Mouse (Mus musculus): Measurements from ENCODE around the gene Rpl5. TPM values are rescaled to one million over a fixed set of nuclear protein-coding genes. Genes with fewer than 3 reads are reported as not detected.
"Not testable (repeated sequence)": the region's sequence is repeated elsewhere in the genome, so short reads cannot be mapped to it uniquely, and the experiment has no call there.

The Rpl5 gene
- total and polyA plus RNA-seq, 3 experiments = 12.5 to 31.4 (median 29.2) TPM

- H3K36me3 ChIP-seq (ENCODE audit: control insufficient read depth, insufficient read depth, low read length) = no peaks in the 10 kb centered on the region
- H3K4me1 ChIP-seq (ENCODE audit: control insufficient read depth, insufficient read depth, low read length) = no peaks in the 10 kb centered on the region
- no peak for DNase-seq
- 61% methylated on average over 9 of the region's 9 CpGs for WGBS
- H3K4me3 ChIP-seq = no peak overlapping the region
- intact Hi-C loops (cut with DNase I) = loop anchor here (5.0 kb wide), 2 partner anchors 103 to 278 kb away; no protein-coding TSS in a partner anchor
- H3K9ac ChIP-seq (ENCODE audit: low read depth, low read length) = no peak overlapping the region
- no peak for TF ChIP-seq EP300 (IDR thresholded peaks at IDR 0.05; ENCODE audit: insufficient read depth, low read depth, low read length)
- no peak for TF ChIP-seq POLR2A (IDR thresholded peaks at IDR 0.05; ENCODE audit: insufficient read depth, low read depth, low read length)
- no peak for TF ChIP-seq CTCF (IDR thresholded peaks at IDR 0.05)
- no peaks in the 10 kb centered on the region for H3K79me2 ChIP-seq (replicated peaks; ENCODE audit: control insufficient read depth, insufficient read depth, low read length)
- no peaks in the 10 kb centered on the region for H3K27me3 ChIP-seq (ENCODE audit: control insufficient read depth, insufficient read depth, low read length)
- H3K27ac ChIP-seq = no peak overlapping the region
Observed at GRCm38 (mm10) chr5:107889994-107890888, 10.1 kb upstream of the Rpl5 start.

DNA sequence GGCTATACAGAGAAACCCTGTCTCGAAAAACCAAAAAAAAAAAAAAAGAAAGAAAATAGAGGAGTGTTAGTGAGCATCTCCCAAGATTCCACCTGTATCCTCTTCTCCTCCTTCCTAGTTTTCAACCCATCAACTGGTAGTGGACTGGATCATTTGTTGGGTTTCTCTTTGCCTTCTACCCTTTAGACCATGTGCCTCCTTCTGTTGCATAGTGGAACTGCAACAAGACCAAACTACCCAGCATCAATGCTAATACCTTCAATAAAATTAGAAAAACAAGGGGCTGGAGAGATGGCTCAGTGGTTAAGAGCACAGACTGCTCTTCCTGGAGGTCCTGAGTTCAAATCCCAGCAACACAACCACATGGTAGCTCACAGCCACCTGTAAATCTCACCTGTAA, 8.8 kb upstream of the Rpl5 start:
- 50% methylated on average over 1 of the region's 1 CpGs for WGBS

DNA sequence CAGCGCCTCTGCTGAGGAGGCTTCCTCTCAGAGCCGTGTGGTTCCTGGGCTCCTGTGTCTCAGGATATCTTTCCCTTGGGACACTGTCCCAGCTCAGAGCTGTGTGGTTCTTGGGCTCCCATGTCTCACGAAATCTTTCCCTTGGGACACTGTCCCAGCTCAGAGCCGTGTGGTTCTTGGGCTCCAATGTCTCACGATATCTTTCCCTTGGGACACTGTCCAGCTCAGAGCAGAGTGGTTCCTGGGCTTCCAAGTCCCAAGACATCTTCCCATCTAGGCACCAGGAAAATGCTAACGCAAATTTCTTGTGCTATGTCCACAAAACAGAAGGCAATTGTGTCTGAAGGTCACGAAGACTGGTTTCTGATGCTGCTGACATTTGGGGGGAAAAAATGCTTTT, 5.6 kb upstream of the Rpl5 start:
- no peaks in the 10 kb centered on the region for H3K4me1 ChIP-seq (ENCODE audit: control insufficient read depth, insufficient read depth, low read length)
- no peak overlapping the region for H3K27ac ChIP-seq
- intact Hi-C loops (cut with DNase I) = loop anchor here (5.0 kb wide), 2 partner anchors 107 to 282 kb away; no protein-coding TSS in a partner anchor
- no peaks in the 10 kb centered on the region for H3K27me3 ChIP-seq (ENCODE audit: control insufficient read depth, insufficient read depth, low read length)
- H3K79me2 ChIP-seq (replicated peaks; ENCODE audit: control insufficient read depth, insufficient read depth, low read length) = no peaks in the 10 kb centered on the region
- 51% methylated on average over 7 of the region's 7 CpGs for WGBS
- no peak overlapping the region for H3K9ac ChIP-seq (ENCODE audit: low read depth, low read length)
- H3K4me3 ChIP-seq = no peak overlapping the region
- TF ChIP-seq EP300 (IDR thresholded peaks at IDR 0.05; ENCODE audit: insufficient read depth, low read depth, low read length) (no peak), CTCF (IDR thresholded peaks at IDR 0.05) (no peak), POLR2A (IDR thresholded peaks at IDR 0.05; ENCODE audit: insufficient read depth, low read depth, low read length) (no peak)
- H3K36me3 ChIP-seq (ENCODE audit: control insufficient read depth, insufficient read depth, low read length) = no peaks in the 10 kb centered on the region
- DNase-seq = peak in 1 of 2 experiments; percentile 9

More for the DNA sequence above, 8.8 kb upstream of the Rpl5 start:
- intact Hi-C loops (cut with DNase I) = loop anchor here (5.0 kb wide), 2 partner anchors 104 to 279 kb away; no protein-coding TSS in a partner anchor
- peak; percentile 71 for TF ChIP-seq CTCF (IDR thresholded peaks at IDR 0.05)
- not testable (repeated sequence) for H3K9ac ChIP-seq (ENCODE audit: low read depth, low read length); H3K79me2 ChIP-seq (replicated peaks; ENCODE audit: control insufficient read depth, insufficient read depth, low read length); H3K27me3 ChIP-seq (ENCODE audit: control insufficient read depth, insufficient read depth, low read length); DNase-seq; H3K4me1 ChIP-seq (ENCODE audit: control insufficient read depth, insufficient read depth, low read length); H3K27ac ChIP-seq; H3K4me3 ChIP-seq; H3K36me3 ChIP-seq (ENCODE audit: control insufficient read depth, insufficient read depth, low read length)

- Histone ChIP-seq H3K36me3 (ENCODE audit: control insufficient read depth, insufficient read depth, low read length) (no peaks in the 10 kb centered on the region), H3K9ac (ENCODE audit: low read depth, low read length) (no peak overlapping the region), H3K27ac (no peak overlapping the region), H3K4me1 (ENCODE audit: control insufficient read depth, insufficient read depth, low read length) (no peaks in the 10 kb centered on the region), H3K79me2 (replicated peaks; ENCODE audit: control insufficient read depth, insufficient read depth, low read length) (no peaks in the 10 kb centered on the region; the same call in 1 of the 2 replicates), H3K4me3 (no peak overlapping the region), H3K27me3 (ENCODE audit: control insufficient read depth, insufficient read depth, low read length) (no peaks in the 10 kb centered on the region)
- TF ChIP-seq CTCF (IDR thresholded peaks at IDR 0.05) = no peak
- no peak for TF ChIP-seq EP300 (IDR thresholded peaks at IDR 0.05; ENCODE audit: insufficient read depth, low read depth, low read length)
- TF ChIP-seq POLR2A (IDR thresholded peaks at IDR 0.05; ENCODE audit: insufficient read depth, low read depth, low read length) = no peak
- no peak for DNase-seq
- intact Hi-C loops (cut with DNase I) = no loop called here
- WGBS = 53% methylated on average over 1 of the region's 1 CpGs
Observed at GRCm38 (mm10) chr5:107896265-107896664, 4.0 kb upstream of the Rpl5 start.

GRCm38 (mm10) chr5:107901014-107901615, 813 bp downstream of the Rpl5 start:
- WGBS = under 1% methylated on average over 23 of the region's 23 CpGs
- no peak for TF ChIP-seq CTCF (IDR thresholded peaks at IDR 0.05)
- TF ChIP-seq EP300 (IDR thresholded peaks at IDR 0.05; ENCODE audit: insufficient read depth, low read depth, low read length) = no peak
- no peak for TF ChIP-seq POLR2A (IDR thresholded peaks at IDR 0.05; ENCODE audit: insufficient read depth, low read depth, low read length)
- Histone ChIP-seq H3K27ac (peak overlapping the region; percentile 89), H3K4me1 (ENCODE audit: control insufficient read depth, insufficient read depth, low read length) (no peaks in the 10 kb centered on the region; the same call in 1 of the 2 replicates), H3K79me2 (replicated peaks; ENCODE audit: control insufficient read depth, insufficient read depth, low read length) (peaks cover 1% of the 10 kb centered on the region; the same call in 1 of the 2 replicates), H3K4me3 (peak overlapping the region; percentile 86), H3K27me3 (ENCODE audit: control insufficient read depth, insufficient read depth, low read length) (no peaks in the 10 kb centered on the region), H3K9ac (ENCODE audit: low read depth, low read length) (peak overlapping the region; percentile 85), H3K36me3 (ENCODE audit: control insufficient read depth, insufficient read depth, low read length) (peaks cover 30% of the 10 kb centered on the region)
- intact Hi-C loops (cut with DNase I) = loop anchor here (2.0 to 10.0 kb wide), 4 partner anchors 32 to 564 kb away; partner anchors contain the start of genes Ccdc18, Dr1, Pcgf3 and Tmed5
- DNase-seq = no peak

Measured in heart, adult 2 months (tissue).